Mouse (Mus musculus) limb, embryonic 15.5 days (tissue): ENCODE results near the gene Rfxap. TPM values are rescaled to one million over a fixed set of nuclear protein-coding genes. Genes with fewer than 3 reads are reported as not detected.
A peak's percentile ranks its signal among the peaks of the same experiment; 100 is the strongest.
"Not testable (repeated sequence)": the region's sequence is repeated elsewhere in the genome, so short reads cannot be mapped to it uniquely, and the experiment has no call there.

ENCODE experiments used
- ATAC-seq: fragments of 200-750 bp; cut with Nextera tagmentation; 2 replicates; pipeline ENCODE4 v1.8.0; 2017; ENCODE audit warnings: low read depth, moderate TSS enrichment; ENCODE audit not compliant: insufficient number of reproducible peaks, low FRiP score, low TSS enrichment
- H3K27ac ChIP-seq: fragments of 300-500 bp; sonication (generic); 2 replicates; pipeline ENCODE4 v1.5.1; 2015; ENCODE audit warnings: moderate library complexity, mild to moderate bottlenecking, inconsistent platforms
- H3K27me3 ChIP-seq: fragments of 300-500 bp; sonication (generic); 2 replicates; pipeline ENCODE4 v1.6.1; 2015; ENCODE audit warnings: inconsistent platforms
- H3K36me3 ChIP-seq: fragments of 300-500 bp; sonication (generic); 2 replicates; pipeline ENCODE4 v1.6.1; 2015; ENCODE audit warnings: inconsistent platforms
- H3K4me1 ChIP-seq: fragments of 300-500 bp; sonication (generic); 2 replicates; pipeline ENCODE4 v1.6.1; 2015; ENCODE audit warnings: inconsistent platforms
- H3K4me2 ChIP-seq: fragments of 300-500 bp; sonication (generic); 2 replicates; pipeline ENCODE4 v1.6.1; 2015; ENCODE audit warnings: mild to moderate bottlenecking, inconsistent platforms
- H3K4me3 ChIP-seq: fragments of 300-500 bp; sonication (generic); 2 replicates; pipeline ENCODE4 v1.5.1; 2015; ENCODE audit warnings: mild to moderate bottlenecking, inconsistent platforms
- H3K9ac ChIP-seq: fragments of 300-500 bp; sonication (generic); 2 replicates; pipeline ENCODE4 v1.6.1; 2015; ENCODE audit warnings: inconsistent platforms
- H3K9me3 ChIP-seq: fragments of 300-500 bp; sonication (generic); 2 replicates; pipeline ENCODE4 v1.6.1; 2016; ENCODE audit warnings: inconsistent platforms
- WGBS: fragments of 180-500 bp; shearing (Covaris S2); methylation state at CpG from one replicate; pipeline ENCODE4 v1.1.7; 2015; 5-methylcytosine and 5-hydroxymethylcytosine counted together
- polyA plus RNA-seq: library from polyadenylated mRNA; unstranded; fragments of >200 nt; fragmentation: Nextera tagmentation; extraction: Ambion mirVana; gene quantifications from 2 replicates; pipeline ENCODE4 v1.2.1, GENCODE M21; 2015

Rfxap gene
- polyA plus RNA-seq, 1 experiment from 2014 or later: 37.5 TPM

- not testable (repeated sequence) for ATAC-seq, H3K27me3 ChIP-seq, H3K27ac ChIP-seq
These were observed 42.1 kb downstream of the Rfxap start for GRCm38 (mm10) chr3:54765521-54765920.

GRCm38 (mm10) chr3:54764418-54764817, 43.2 kb downstream of the Rfxap start:
- Histone ChIP-seq H3K27me3 (no peaks in the 10 kb centered on the region), H3K36me3 (no peaks in the 10 kb centered on the region), H3K4me3 (peak overlapping the region; percentile 24), H3K9me3 (no peaks in the 10 kb centered on the region), H3K9ac (no peak overlapping the region), H3K4me1 (0 out of 2 replicates have a peak, but pooled peaks cover 3% of the 10 kb centered on the region), H3K4me2 (peak overlapping the region; percentile 22), H3K27ac (no peak overlapping the region)
- WGBS: 64% methylated on average over 18 of the region's 18 CpGs
- no peak for ATAC-seq

More at GRCm38 (mm10) chr3:54765521-54765920, 42.1 kb downstream of the Rfxap start:
- not testable (repeated sequence) for H3K36me3 ChIP-seq, H3K9ac ChIP-seq, H3K9me3 ChIP-seq, H3K4me2 ChIP-seq, H3K4me3 ChIP-seq, H3K4me1 ChIP-seq
- 87% methylated on average over 6 of the region's 6 CpGs for WGBS

GRCm38 (mm10) chr3:54761258-54761657, 46.3 kb downstream of the Rfxap start:
- WGBS: 94% methylated on average over 1 of the region's 1 CpGs
- Histone ChIP-seq H3K4me3 (no peak overlapping the region), H3K27ac (no peak overlapping the region), H3K9me3 (no peaks in the 10 kb centered on the region), H3K4me1 (0 out of 2 replicates have a peak, but pooled peaks cover 8% of the 10 kb centered on the region), H3K4me2 (no peak overlapping the region), H3K36me3 (no peaks in the 10 kb centered on the region), H3K9ac (no peak overlapping the region), H3K27me3 (no peaks in the 10 kb centered on the region)
- no peak for ATAC-seq

- no peak for ATAC-seq
- no peak overlapping the region for H3K9ac ChIP-seq
- H3K36me3 ChIP-seq: no peaks in the 10 kb centered on the region
- no peak overlapping the region for H3K4me2 ChIP-seq
- WGBS: 74% methylated on average over 15 of the region's 15 CpGs
- H3K27ac ChIP-seq: no peak overlapping the region
- peaks cover 15% of the 10 kb centered on the region for H3K4me1 ChIP-seq
- no peak overlapping the region for H3K4me3 ChIP-seq
- 0 out of 2 replicates have a peak, but pooled peaks cover 5% of the 10 kb centered on the region for H3K27me3 ChIP-seq
- no peaks in the 10 kb centered on the region for H3K9me3 ChIP-seq
These were observed 47.1 kb downstream of the Rfxap start for GRCm38 (mm10) chr3:54760321-54761115.

- no peak for ATAC-seq
- Histone ChIP-seq H3K27ac (no peak overlapping the region), H3K36me3 (no peaks in the 10 kb centered on the region), H3K9ac (no peak overlapping the region), H3K4me1 (peaks cover 23% of the 10 kb centered on the region), H3K9me3 (no peaks in the 10 kb centered on the region), H3K4me2 (no peak overlapping the region), H3K4me3 (no peak overlapping the region), H3K27me3 (0 out of 2 replicates have a peak, but pooled peaks cover 5% of the 10 kb centered on the region)
- 68% methylated on average over 9 of the region's 9 CpGs for WGBS
These were observed 48.4 kb downstream of the Rfxap start for GRCm38 (mm10) chr3:54759211-54759610.

GRCm38 (mm10) chr3:54757446-54757845, 50.1 kb downstream of the Rfxap start:
- no peak overlapping the region for H3K4me2 ChIP-seq
- no peaks in the 10 kb centered on the region for H3K36me3 ChIP-seq
- H3K27me3 ChIP-seq: 0 out of 2 replicates have a peak, but pooled peaks cover 5% of the 10 kb centered on the region
- H3K9ac ChIP-seq: no peak overlapping the region
- no peak overlapping the region for H3K27ac ChIP-seq
- no peak for ATAC-seq
- no peak overlapping the region for H3K4me3 ChIP-seq
- no peaks in the 10 kb centered on the region for H3K9me3 ChIP-seq
- 79% methylated on average over 8 of the region's 8 CpGs for WGBS
- peaks cover 20% of the 10 kb centered on the region for H3K4me1 ChIP-seq

- Histone ChIP-seq H3K4me2 (peak overlapping the region; percentile 97), H3K36me3 (peaks cover 5% of the 10 kb centered on the region), H3K4me1 (peaks cover 20% of the 10 kb centered on the region), H3K4me3 (peak overlapping the region; percentile 64), H3K9me3 (no peaks in the 10 kb centered on the region), H3K27ac (no peak overlapping the region), H3K9ac (no peak overlapping the region), H3K27me3 (0 out of 2 replicates have a peak, but pooled peaks cover 5% of the 10 kb centered on the region)
- 2% methylated on average over 11 of the region's 11 CpGs for WGBS
- no peak for ATAC-seq
These were observed 51.5 kb downstream of the Rfxap start for GRCm38 (mm10) chr3:54756058-54756457.

- peak within 1 kb of the TSS; percentile 64 for H3K4me3 ChIP-seq
- 0 out of 2 replicates have a peak, but pooled peaks cover 5% of the 10 kb centered on the region for H3K27me3 ChIP-seq
- ATAC-seq: peak; percentile 76
- peaks cover 12% of the 10 kb centered on the region for H3K36me3 ChIP-seq
- H3K9me3 ChIP-seq: no peaks in the 10 kb centered on the region
- WGBS: under 1% methylated on average over 59 of the region's 66 CpGs
- H3K9ac ChIP-seq: peak within 1 kb of the TSS; percentile 64
- peaks cover 20% of the 10 kb centered on the region for H3K4me1 ChIP-seq
- H3K27ac ChIP-seq: peak within 1 kb of the TSS; percentile 47
- H3K4me2 ChIP-seq: peak within 1 kb of the TSS; percentile 97
These were observed 52.2 kb downstream of the Rfxap start, which contains the start of gene Smad9 for GRCm38 (mm10) chr3:54755145-54756041. Gene Smad9 (plus strand): TSS chr3:54755582.

GRCm38 (mm10) chr3:54753411-54753810, 54.2 kb downstream of the Rfxap start:
- H3K4me3 ChIP-seq: no peak overlapping the region
- H3K27me3 ChIP-seq: 0 out of 2 replicates have a peak, but pooled peaks cover 5% of the 10 kb centered on the region
- no peak overlapping the region for H3K9ac ChIP-seq
- peaks cover 20% of the 10 kb centered on the region for H3K4me1 ChIP-seq
- ATAC-seq: no peak
- H3K36me3 ChIP-seq: peaks cover 31% of the 10 kb centered on the region
- H3K4me2 ChIP-seq: no peak overlapping the region
- no peaks in the 10 kb centered on the region for H3K9me3 ChIP-seq
- H3K27ac ChIP-seq: no peak overlapping the region
- WGBS: 76% methylated on average over 4 of the region's 4 CpGs
